Mouse (Mus musculus): ENCODE results near the gene Fmnl2. TPM values are rescaled to one million over a fixed set of nuclear protein-coding genes. Genes with fewer than 3 reads are reported as not detected.

Fmnl2 gene
- total RNA-seq, 2 experiments from 2014 or later = 10.1 to 11.7 TPM

DNA sequence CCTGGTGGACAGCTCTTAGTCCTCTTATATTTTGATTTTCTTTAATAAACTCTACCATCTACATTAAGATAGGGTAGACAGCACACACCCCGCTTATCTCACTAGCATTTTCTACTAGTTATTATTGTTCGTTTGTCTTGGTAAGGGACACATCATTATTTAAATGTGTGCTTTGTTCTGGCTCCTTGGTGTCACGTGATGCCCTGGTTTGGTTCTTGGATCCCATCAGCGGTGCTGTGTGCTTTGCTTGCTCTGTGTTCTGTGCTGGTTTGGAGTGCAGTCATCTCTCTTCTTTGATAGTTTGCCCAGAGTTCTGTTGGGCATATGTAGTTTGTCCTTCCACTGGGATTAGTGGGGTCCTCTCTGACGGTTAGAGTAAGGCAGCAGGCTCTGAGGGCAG, 57.9 kb downstream of the Fmnl2 start:
- DNase-seq = no peak

DNA sequence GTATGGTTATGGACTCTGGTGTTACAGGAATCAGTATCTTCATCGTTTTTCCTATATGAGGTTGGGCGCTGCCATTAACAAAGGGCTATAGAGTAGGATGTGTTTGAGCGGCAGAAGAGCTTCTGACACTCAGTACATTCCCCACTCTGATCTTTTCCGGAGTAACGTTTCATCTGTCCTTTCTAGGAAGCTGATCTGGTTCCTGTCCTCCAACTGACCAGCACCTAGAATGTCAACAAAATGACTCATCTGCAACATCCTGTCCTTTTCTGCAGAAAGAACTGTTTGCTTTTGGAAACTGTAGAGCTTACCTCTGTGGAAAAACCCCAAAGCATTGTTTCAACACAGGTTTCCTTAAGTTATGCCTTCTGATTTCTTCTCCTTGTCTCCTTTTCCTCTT, 60.4 kb downstream of the Fmnl2 start:
- DNase-seq = no peak

DNA sequence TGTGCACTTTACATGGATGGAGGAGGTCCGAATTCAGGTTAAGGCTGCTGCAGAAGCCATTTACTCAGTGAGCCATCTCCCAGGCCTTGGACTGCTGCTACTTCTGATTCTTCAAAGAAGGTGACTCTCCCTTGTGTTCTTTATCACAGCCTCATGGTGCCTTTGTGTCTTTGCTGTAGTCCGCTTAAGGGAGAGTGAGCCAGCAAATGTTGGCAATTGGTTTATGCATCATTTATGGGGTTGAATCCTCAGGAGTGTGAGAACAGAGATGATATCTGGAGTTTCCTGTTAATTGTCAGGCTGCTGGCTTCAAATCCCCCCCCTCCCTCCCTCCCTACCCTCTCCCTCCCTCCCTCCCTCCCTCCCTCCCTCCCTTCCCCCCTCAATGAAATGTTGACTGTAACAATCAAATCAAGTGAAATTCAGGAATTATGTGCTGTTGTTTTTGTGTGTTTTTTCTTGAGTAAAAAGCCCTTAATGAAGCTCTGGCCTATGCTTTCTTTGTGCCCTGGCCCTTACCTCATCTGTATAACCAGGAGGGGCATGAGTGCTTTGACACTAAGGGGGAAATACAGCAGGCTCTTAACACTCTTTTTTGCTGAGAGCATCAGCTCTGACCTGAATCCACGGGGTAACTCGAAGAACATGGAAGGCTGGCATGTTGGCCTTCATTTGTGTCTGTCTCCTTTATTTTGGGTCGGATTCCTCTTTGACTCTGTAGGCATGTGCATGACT, 63.2 kb downstream of the Fmnl2 start:
- no peak for DNase-seq

DNA sequence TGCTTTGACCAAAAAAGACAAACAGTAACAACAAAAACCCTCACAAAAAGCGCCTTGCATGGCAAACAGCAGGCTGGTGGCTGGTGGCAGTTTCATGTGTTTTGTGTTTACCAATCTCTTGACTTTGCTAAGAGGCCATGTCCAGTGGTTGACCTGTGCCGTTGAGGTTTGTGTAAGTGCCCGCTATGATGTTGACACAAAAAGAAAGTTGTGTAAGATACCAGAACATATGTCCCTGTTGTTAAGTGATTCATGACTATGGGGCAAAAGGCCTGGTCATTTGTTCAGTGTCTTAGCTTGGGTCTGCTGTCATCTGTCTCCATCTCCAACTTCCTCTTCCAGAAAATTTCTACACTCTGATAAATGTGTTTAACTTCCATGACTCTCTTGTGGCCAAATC, 67.4 kb downstream of the Fmnl2 start:
- no peak for DNase-seq

DNA sequence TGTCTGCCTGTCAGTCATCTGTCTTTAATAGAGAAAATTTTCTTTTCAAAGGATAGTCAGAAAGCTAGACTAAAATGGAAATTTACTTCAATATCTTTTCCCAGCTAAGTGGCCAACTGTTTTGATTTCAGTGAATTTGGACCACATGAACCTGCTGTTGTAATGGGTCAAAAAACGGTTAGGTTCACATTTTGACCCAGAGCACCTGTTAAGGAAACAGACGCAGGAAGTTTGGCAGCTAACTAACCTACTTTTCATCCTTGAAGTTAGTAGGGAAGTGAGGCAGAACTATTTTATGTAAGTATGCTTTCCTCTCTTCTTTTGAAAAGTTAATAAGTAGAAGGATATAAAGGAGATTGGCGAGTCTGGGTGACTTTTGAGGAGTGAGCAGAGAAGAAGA, 69.7 kb downstream of the Fmnl2 start:
- DNase-seq = no peak

DNA sequence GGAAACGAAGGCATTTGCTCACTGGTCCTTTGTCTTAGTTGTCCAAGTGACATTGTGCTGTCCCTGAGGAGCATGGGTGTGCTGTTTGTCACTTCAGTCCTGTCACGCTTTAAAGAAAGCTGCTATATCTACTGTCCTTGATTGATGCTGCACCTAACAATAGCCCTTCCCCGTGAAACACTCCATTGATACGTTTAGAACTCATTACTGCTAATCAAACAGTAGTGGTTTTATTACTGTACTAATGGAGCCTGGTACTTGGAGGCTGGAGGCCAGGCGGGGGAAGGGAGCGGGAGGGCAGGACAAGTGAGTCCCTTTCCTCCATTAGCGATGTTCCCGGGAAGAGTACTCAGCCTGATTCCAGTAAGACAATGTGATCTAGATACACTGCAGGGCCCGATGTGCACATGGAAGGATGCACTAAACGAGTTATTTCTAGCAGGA, 70.2 kb downstream of the Fmnl2 start:
- no peak for DNase-seq

GRCm38 (mm10) chr2:52928401-52928800, 70.7 kb downstream of the Fmnl2 start:
- no peak for DNase-seq

- peak; percentile 56 for DNase-seq
Observed at GRCm38 (mm10) chr2:52930106-52930868, 72.6 kb downstream of the Fmnl2 start.

DNA sequence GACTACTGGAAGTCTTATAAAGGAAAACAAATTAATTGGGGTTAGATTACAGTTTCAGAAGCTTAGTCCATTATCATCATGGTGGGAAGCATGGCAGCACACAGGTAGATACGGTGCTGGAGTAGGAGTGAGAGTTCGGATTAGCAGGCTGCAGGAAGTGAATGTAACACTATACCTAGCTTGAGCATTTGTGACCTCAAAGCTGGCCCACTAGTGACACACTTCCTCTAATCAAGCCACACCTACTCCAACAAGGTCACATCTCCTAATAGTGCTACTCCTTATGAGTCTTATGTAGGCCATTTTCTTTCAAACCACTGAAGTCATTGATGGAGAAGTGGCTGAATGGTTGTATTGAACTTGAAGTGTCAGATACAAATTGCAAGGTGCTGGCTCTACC, 73.7 kb downstream of the Fmnl2 start:
- DNase-seq = no peak

DNA sequence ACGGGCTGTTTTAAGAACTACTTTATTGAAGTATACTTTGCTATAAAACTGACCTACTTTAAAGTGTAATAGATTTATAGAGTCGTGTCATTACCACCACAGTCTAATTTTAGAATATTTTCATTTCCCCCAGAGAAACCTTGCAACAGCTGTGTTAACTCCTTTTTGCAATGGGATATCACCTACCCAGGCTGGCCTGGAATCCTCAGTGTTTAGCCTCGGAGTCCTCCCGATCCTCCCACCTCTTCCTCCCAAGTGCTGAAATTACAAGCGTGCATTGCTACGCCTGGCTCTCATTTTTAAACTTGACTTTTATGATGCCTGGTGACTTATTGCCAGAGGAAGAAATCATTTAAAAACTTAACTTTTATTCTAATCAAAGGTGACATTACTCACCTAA, 78.2 kb downstream of the Fmnl2 start:
- DNase-seq = no peak

GRCm38 (mm10) chr2:52938351-52939074, 80.9 kb downstream of the Fmnl2 start:
- DNase-seq = no peak

DNA sequence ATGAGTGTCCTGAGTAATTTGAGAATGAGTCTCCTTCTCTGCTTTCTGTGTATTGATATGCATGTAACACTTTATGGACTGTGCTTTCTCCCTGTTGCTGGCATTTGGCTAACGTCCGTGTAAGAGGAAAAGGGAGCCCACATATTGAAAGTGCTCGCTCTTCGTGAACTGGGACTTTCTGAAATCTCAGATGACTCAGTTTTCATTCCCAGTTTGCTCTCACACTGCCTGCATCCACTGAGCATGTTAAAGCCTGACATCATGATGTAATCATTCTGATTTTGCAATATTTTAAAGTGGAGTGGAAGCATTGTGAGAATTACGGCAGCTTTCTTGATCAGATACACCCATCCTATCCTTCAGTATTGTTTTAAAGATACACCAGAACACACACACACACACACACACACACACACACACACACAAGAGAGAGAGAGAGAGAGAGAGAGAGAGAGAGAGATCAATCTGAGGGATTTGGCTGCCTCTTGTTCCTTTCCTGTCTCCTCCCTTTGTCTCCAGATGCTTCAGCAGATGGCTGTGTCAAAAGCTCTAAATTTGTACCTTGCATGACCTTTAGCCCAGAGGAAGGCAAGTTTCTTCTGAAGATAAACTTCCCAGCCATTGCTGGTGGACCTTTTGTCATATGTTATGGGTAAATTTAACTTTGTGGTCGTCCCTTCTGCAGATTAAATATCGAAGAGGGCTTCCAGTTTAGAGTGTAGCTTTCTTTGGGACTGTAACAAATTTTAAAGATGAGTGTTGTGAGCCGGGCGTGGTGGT, 86.2 kb downstream of the Fmnl2 start:
- no peak for DNase-seq

GRCm38 (mm10) chr2:52944594-52944993, 86.9 kb downstream of the Fmnl2 start:
- no peak for DNase-seq

DNA sequence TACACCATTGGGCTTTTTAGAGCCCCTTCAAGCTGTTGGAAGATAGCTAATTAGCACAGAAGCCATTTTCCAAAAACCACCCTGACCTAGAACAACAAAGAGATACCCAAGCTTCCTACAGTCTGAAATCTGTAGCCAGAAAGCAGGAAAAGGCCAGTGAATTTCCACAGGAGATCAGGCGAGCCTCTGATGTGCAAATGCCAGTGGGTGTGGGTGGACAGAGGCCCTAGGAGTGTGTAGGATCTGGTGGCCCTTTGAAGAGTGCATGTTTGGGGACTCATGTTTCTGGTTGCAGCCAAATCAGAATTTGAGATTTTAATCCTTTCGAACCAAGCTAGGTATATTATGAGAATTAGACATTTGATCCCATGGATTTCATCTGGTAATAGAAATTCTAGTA, 88.4 kb downstream of the Fmnl2 start:
- no peak for DNase-seq

GRCm38 (mm10) chr2:52946524-52947186, 89.0 kb downstream of the Fmnl2 start:
- no peak for DNase-seq

DNA sequence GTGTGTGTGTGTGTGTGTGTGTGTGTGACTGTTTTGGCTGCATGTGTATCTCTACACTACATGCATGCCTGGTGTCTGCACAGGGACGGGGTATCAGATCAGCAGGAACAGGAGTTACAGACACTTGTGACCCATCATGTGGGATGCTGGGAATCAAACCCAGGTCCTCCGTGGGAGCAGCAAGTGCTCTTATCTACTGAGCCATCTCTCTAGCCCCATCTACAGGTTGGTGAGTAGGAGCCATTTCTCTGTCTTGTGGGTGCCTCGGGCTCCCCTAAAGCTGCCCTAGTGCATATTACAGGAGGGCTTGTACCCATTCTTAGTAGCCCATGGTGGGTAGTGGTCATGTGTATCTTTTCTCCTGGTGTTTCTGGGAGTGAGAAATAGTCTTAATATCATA, 90.7 kb downstream of the Fmnl2 start:
- no peak for DNase-seq

DNA sequence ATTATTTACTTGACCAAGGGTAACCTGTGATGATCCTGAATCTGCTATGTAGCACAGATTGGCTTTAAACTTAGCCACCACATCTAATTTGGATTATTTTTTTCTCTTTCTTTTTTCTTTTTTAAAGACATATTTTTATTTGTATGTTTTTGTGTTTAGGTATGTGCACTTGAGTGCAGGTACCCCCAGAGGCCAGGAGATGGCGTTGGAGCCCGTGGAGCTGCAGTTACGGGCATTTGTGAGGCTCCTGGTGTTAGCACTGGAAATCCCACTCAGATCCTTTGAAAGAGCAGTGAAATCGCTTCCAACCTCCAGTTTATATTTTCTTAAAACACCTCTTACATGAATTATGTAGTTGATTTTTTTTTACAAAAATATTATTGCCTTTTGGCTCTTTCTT, 91.9 kb downstream of the Fmnl2 start:
- no peak for DNase-seq

- no peak for DNase-seq
Observed at GRCm38 (mm10) chr2:52950226-52950625, 92.6 kb downstream of the Fmnl2 start.

DNA sequence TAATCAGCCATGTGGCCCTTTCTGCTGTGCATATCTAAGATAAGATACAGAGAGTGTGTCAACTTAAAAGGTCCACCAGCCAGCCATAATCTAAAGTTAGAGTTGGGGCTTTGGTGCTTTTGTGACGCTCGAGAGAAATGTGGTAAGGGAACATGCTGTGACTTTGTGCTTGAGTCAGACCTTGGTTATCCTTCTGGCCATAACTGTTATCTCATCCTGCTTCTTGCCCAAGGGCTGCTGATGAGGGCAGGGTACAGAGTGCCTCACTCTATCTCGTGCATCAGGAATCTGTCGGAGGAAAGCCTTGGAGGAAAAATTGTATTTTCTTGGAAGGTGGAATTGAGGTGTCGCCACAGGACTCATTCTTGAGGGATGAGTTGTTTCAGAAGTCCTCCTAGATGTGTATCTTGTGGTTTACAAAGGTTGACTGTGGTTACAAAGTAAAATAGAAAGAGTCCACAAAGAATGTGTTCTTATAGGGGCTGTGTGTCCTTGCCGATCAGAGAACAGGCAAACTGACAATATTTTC, 94.6 kb downstream of the Fmnl2 start:
- no peak for DNase-seq

DNA sequence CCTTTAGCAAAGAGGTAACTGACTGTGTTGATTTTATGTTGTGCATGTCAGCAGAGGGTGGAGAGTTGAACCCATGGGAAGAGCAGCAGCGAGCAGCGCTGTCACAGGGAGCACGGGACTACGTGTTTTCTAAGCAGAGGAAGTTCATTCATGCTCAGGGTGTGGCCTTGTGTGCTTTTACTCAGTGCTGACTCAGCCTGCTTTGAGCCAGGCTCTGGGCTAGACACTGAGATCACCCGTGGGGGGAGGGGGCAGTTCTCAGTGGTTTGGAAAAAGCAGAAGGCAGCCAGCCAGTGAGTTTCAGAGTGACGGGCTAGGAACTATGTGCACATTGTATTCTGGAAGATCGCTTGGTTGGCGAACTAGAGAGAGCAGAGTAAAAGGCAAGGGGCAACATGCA, 97.4 kb downstream of the Fmnl2 start:
- DNase-seq = peak; percentile 69

DNA sequence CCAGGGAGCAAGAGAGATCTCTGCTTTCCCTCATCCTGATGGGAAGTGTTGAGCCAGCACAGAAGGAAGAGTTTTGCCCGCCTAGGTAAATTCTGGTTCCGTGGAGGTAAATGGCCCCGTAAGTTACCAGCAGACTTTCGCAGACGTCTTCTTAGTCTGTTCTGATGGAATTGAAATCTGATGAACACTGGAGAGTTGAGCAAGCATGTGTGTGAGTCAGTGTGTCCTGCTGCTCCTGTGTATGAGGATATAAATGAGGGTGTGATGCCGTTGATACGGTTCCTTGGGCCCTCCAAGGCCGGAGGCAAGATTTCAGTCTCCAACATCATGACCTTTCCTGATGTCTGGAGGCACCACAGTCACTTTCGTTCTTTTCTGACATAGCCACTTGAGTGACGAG, 98.2 kb downstream of the Fmnl2 start:
- DNase-seq = no peak

Data from gastrocnemius, postnatal 10 days (tissue).